Mouse (Mus musculus): ENCODE measurements at regions not wholly inside any gene's neighbourhood (a gene's known extent, or its start where the extent isn't known, plus 50 kb on each side); places are given as distances from the start of the nearest gene placed in this dataset.

- DNase-seq (ENCODE audit: low spot score in 2 of 2): no peak
Observed at GRCm38 (mm10) chr4:98200701-98201100, 182.4 kb downstream of the Tm2d1 start.

DNA sequence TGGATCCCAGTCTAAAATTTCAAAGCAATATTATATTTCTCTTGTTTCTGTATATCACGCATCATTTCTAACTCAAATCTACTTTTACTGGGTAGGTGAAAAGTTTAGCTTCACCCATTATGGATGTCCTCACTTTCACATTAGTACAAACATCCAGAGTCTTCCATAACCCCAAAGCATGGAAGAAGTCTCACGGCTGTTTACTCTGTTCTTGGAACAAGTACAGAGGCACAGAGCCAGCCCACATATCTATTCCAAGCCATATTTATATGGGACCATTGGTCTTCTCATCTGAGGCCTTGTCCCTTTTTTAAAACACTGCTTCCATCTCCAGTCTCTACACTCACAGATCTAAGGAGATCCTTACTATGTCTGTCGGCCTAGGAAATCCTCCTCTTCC, 192.8 kb downstream of the Tm2d1 start:
- DNase-seq (ENCODE audit: low spot score in 2 of 2): no peak

DNA sequence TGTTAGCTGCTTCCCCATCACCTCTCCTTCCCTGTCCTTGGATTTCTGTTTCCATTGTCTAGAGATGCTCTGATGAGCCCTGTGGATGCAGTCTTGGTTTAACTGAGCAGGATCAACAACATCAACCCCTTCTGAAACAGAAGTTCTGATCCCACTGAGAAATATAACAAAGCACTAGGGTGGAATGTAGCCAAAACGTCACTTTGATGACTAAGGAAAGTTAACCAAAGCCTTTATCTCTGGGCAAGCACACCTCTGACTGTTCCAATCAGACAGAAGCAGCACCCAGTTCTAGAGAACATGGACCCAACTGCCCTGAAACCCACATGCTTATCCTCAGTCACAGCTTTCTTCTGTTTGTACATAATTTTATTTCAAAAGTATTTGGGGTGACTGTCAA, 193.2 kb downstream of the Tm2d1 start:
- no peak for DNase-seq (ENCODE audit: low spot score in 2 of 2)

DNA sequence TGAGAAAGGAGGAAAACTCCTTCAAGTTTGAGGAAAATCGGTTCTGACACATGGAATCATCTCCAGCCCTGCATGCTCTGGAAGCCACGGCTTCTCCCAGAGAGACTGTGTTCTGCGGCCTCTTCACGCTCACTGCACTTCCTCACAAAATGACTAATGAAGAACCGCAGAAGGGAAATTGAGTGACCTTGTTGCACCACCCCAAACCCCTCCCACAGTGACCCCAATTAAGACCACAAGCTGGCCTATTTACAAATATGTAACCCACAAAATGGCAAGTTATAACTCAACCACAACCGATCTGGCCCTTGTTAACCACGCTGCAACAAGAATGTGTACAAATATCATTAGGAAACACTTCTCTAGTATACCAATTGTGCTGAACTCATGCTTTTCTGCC, 194.2 kb downstream of the Tm2d1 start:
- no peak for DNase-seq (ENCODE audit: low spot score in 2 of 2)

DNA sequence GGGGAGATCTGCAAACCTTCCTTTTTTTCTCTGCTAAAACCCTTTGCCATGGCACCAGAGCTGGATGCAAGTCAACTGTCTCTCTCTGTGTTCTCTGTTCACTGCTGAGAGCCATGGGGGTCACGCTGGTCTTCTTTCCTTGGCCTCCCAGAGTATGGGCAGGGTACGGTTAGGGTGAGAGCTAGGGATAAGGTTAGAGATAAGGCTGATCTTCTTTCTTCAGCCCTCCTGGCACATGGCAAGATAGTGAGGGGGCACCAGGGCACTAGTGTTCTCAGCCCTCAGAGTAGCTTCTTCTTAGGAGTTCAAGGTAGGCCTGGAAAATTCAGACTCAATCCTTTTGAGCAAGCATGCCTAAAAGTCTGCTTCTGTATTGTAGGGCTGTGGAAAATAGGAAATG, 196.1 kb downstream of the Tm2d1 start:
- no peak for DNase-seq (ENCODE audit: low spot score in 2 of 2)

DNA sequence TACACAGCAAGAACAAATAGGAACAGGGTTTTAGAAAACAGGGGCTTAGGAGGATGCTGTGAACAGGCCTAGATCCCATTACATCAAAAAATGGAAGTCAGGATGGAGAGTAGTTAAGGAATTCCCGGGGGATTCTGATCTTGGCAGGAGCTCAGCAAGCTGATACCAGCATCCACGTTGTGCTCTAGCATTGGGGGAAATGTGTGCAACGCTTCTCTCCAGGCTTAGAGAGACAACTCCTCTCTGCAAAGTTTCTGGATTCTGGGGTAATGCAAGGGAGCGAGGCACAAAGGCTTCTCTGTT, 201.1 kb downstream of the Tm2d1 start:
- peak in 1 of 2 experiments; percentile 14 for DNase-seq (ENCODE audit: low spot score in 2 of 2)

- DNase-seq (ENCODE audit: low spot score in 2 of 2): peak in 1 of 2 experiments; percentile 9
Observed at GRCm38 (mm10) chr4:98181185-98182052, 201.7 kb downstream of the Tm2d1 start.

DNA sequence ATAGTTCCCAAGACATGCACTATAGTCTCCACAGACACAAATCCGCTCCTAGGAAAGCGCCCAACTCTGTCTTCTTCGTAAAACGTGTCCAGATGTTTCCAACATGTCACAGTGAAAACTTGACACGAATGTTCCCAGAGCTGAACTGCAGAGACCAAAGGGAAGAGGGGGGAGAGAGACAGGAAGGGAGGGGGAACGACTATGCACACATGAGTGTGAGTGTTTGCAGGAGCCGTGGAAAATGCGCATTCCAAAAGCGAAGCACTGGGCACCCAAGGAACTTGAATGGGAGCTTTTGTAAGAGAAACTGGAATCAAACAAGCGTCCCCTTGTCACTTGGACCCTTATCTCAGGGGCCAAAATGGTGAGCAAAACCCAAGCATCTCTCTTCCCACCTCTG, 202.8 kb downstream of the Tm2d1 start:
- DNase-seq (ENCODE audit: low spot score in 2 of 2): no peak
